Mouse (Mus musculus) MEL (cell line): ENCODE measurements at regions not wholly inside any gene's neighbourhood (a gene's known extent, or its start where the extent isn't known, plus 50 kb on each side); places are given as distances from the start of the nearest gene placed in this dataset.

Experiments used
- DNase-seq: peaks from one replicate; pipeline ENCODE4 v3.0.0; 2011; ENCODE audit warnings: low read depth, low spot score
- H3K27ac ChIP-seq: 2 replicates; pipeline ENCODE4 v1.5.1; 2012; ENCODE audit warnings: low read depth, mild to moderate bottlenecking, control low read depth, low read length, moderate library complexity; ENCODE audit not compliant: control insufficient read depth
- H3K27me3 ChIP-seq, 2 experiments: fragments of 150-350 bp in 1 of 2; sonication (generic) in 1 of 2; 2 replicates each; pipeline ENCODE4 v1.6.1; 2012; ENCODE audit warnings: low read length in 2 of 2, mild to moderate bottlenecking in 2 of 2, improper control_type of control experiment in 1 of 2, moderate library complexity in 1 of 2; ENCODE audit not compliant: insufficient read depth in 2 of 2, control insufficient read depth in 1 of 2
- H3K36me3 ChIP-seq, 2 experiments: 2 replicates each; pipeline ENCODE4 v1.6.1; 2012 to 2014; ENCODE audit warnings: low read length in 2 of 2, improper control_type of control experiment in 1 of 2, inconsistent platforms in 1 of 2, mild to moderate bottlenecking in 1 of 2; ENCODE audit not compliant: insufficient read depth in 2 of 2, control insufficient read depth in 1 of 2
- H3K4me1 ChIP-seq, 2 experiments: fragments of 150-350 bp in 1 of 2; sonication (generic) in 1 of 2; 2 replicates each; pipeline ENCODE4 v1.6.1; 2012; ENCODE audit warnings: low read length in 2 of 2, improper control_type of control experiment in 1 of 2, mild to moderate bottlenecking in 1 of 2; ENCODE audit not compliant: insufficient read depth in 2 of 2, control insufficient read depth in 1 of 2
- H3K4me3 ChIP-seq, 2 experiments: fragments of 150-350 bp in 1 of 2; sonication (generic) in 1 of 2; 2 replicates each; pipeline ENCODE4 v1.5.1; 2012; ENCODE audit warnings: low read depth in 2 of 2, low read length in 2 of 2, mild to moderate bottlenecking in 2 of 2, moderate library complexity in 2 of 2, control low read depth in 1 of 2, improper control_type of control experiment in 1 of 2; ENCODE audit not compliant: control insufficient read depth in 1 of 2, insufficient read depth in 1 of 2
- H3K79me2 ChIP-seq: 2 replicates; pipeline ENCODE4 v1.6.1; 2012; ENCODE audit warnings: mild to moderate bottlenecking, low read length, moderate library complexity; ENCODE audit not compliant: control insufficient read depth, poor library complexity, insufficient read depth
- H3K9ac ChIP-seq: 2 replicates; pipeline ENCODE4 v1.6.1; 2012; ENCODE audit warnings: low read depth, mild to moderate bottlenecking, control low read depth, low read length, moderate library complexity; ENCODE audit not compliant: control insufficient read depth, poor library complexity, severe bottlenecking
- H3K9me3 ChIP-seq: fragments of 150-350 bp; sonication (generic); replicated peaks from 2 replicates; pipeline ENCODE4 v1.6.1; 2012; ENCODE audit warnings: mild to moderate bottlenecking, low read length, improper control_type of control experiment, moderate library complexity; ENCODE audit not compliant: insufficient read depth
- CTCF ChIP-seq, 3 experiments: IDR thresholded peaks in 2 of 3; conservative IDR thresholded peaks in 1 of 3; 2 replicates each; pipeline ENCODE4 v1.5.1; 2011 to 2012; ENCODE audit warnings: low read length in 3 of 3, low read depth in 2 of 3, mild to moderate bottlenecking in 2 of 3, improper control_type of control experiment in 1 of 3, inconsistent platforms in 1 of 3, mixed read lengths in 1 of 3, moderate library complexity in 1 of 3; ENCODE audit not compliant: control insufficient read depth in 1 of 3, insufficient read depth in 1 of 3, poor library complexity in 1 of 3, severe bottlenecking in 1 of 3
- ELF1 ChIP-seq: IDR thresholded peaks from 2 replicates; pipeline ENCODE4 v1.6.1; 2014; ENCODE audit warnings: low read depth, mild to moderate bottlenecking, inconsistent platforms, low read length, improper control_type of control experiment, moderate library complexity
- EP300 ChIP-seq, 2 experiments: IDR thresholded peaks; 2 replicates each; pipeline ENCODE4 v1.6.1; 2011; ENCODE audit warnings: improper control_type of control experiment in 2 of 2, low read length in 2 of 2, low read depth in 1 of 2, mild to moderate bottlenecking in 1 of 2
- ETS1 ChIP-seq: IDR thresholded peaks from 2 replicates; pipeline ENCODE4 v1.6.1; 2012; ENCODE audit warnings: low read depth, mild to moderate bottlenecking, inconsistent platforms, low read length, improper control_type of control experiment, moderate library complexity
- GABPA ChIP-seq: IDR thresholded peaks from 2 replicates; pipeline ENCODE4 v1.6.1; 2012; ENCODE audit warnings: low read depth, mild to moderate bottlenecking, inconsistent platforms, low read length, improper control_type of control experiment, moderate library complexity
- GATA1 ChIP-seq: IDR thresholded peaks from 2 replicates; pipeline ENCODE4 v1.6.1; 2011; ENCODE audit warnings: low read depth, low read length, improper control_type of control experiment
- HCFC1 ChIP-seq: IDR thresholded peaks from 2 replicates; pipeline ENCODE4 v1.6.1; 2012; ENCODE audit warnings: low read depth, mild to moderate bottlenecking, inconsistent platforms, low read length, improper control_type of control experiment, moderate library complexity
- KAT2A ChIP-seq: conservative IDR thresholded peaks from 2 replicates; pipeline ENCODE4 v1.6.1; 2012; ENCODE audit warnings: low read depth, low read length, improper control_type of control experiment, inconsistent platforms
- MAFK ChIP-seq: IDR thresholded peaks from 2 replicates; pipeline ENCODE4 v1.6.1; 2011; ENCODE audit warnings: low read depth, mild to moderate bottlenecking, low read length, improper control_type of control experiment, borderline replicate concordance
- MYC ChIP-seq: IDR thresholded peaks from 2 replicates; pipeline ENCODE4 v1.6.1; 2011; ENCODE audit warnings: low read depth, mild to moderate bottlenecking, low read length, improper control_type of control experiment, moderate library complexity
- NRF1 ChIP-seq: IDR thresholded peaks from 2 replicates; pipeline ENCODE4 v1.6.1; 2014; ENCODE audit warnings: low read depth, mild to moderate bottlenecking, inconsistent platforms, low read length, improper control_type of control experiment, moderate library complexity; ENCODE audit not compliant: poor library complexity, insufficient read depth, severe bottlenecking
- POLR2AphosphoS5 ChIP-seq: IDR thresholded peaks from 2 replicates; pipeline ENCODE4 v1.6.1; 2012; ENCODE audit warnings: low read depth, borderline replicate concordance, mild to moderate bottlenecking, inconsistent platforms, low read length, moderate library complexity, mixed read lengths
- SMC3 ChIP-seq: IDR thresholded peaks from 2 replicates; pipeline ENCODE4 v1.6.1; 2011; ENCODE audit warnings: low read depth, low read length, improper control_type of control experiment
- TBP ChIP-seq: IDR thresholded peaks from 2 replicates; pipeline ENCODE4 v1.8.0; 2011; ENCODE audit warnings: low read depth, low read length, improper control_type of control experiment
- TCF12 ChIP-seq: IDR thresholded peaks from 2 replicates; pipeline ENCODE4 v1.6.1; 2014; ENCODE audit warnings: low read depth, mild to moderate bottlenecking, inconsistent platforms, low read length, improper control_type of control experiment, moderate library complexity
- UBTF ChIP-seq: IDR thresholded peaks from 2 replicates; pipeline ENCODE4 v1.6.1; 2012; ENCODE audit warnings: low read depth, mild to moderate bottlenecking, inconsistent platforms, low read length, improper control_type of control experiment, moderate library complexity, borderline replicate concordance; ENCODE audit not compliant: insufficient read depth
- USF1 ChIP-seq: IDR thresholded peaks from 2 replicates; pipeline ENCODE4 v1.6.1; 2014; ENCODE audit warnings: low read depth, mild to moderate bottlenecking, inconsistent platforms, low read length, improper control_type of control experiment, moderate library complexity
- ZC3H11A ChIP-seq: IDR thresholded peaks from 2 replicates; pipeline ENCODE4 v1.6.1; 2012; ENCODE audit warnings: low read depth, mild to moderate bottlenecking, inconsistent platforms, low read length, improper control_type of control experiment

DNA sequence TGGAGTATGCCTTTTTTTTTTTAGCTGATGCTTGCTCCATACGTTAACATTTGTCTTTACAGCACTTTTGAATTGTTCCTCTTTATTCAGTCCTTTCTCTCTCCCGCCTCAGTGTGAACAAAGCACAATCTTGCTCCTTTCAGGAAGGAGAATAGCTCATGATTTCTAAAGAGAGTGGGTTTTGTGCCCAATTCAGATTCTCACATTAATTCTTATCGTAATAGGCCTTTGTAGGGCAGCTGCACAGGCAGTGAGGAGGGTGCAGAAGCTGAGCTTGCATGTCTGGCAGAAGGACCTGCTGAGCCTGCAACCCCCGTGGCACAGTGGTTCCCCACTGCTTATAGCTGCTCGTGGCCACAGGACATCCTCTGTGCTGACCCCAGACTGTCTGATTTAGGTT is 169.2 kb downstream of the Ackr3 start:
- no peaks in the 10 kb centered on the region for H3K36me3 ChIP-seq
- H3K4me1 ChIP-seq: no peaks in the 10 kb centered on the region
- TF ChIP-seq ELF1 (no peak), GABPA (no peak), ZC3H11A (no peak), GATA1 (no peak), USF1 (no peak)
- H3K27me3 ChIP-seq: no peaks in the 10 kb centered on the region
- no peak overlapping the region for H3K27ac ChIP-seq
- no peak overlapping the region for H3K4me3 ChIP-seq
- no peaks in the 10 kb centered on the region for H3K9me3 ChIP-seq
- no peaks in the 10 kb centered on the region for H3K79me2 ChIP-seq
- H3K9ac ChIP-seq: no peak overlapping the region
- no peak for DNase-seq

DNA sequence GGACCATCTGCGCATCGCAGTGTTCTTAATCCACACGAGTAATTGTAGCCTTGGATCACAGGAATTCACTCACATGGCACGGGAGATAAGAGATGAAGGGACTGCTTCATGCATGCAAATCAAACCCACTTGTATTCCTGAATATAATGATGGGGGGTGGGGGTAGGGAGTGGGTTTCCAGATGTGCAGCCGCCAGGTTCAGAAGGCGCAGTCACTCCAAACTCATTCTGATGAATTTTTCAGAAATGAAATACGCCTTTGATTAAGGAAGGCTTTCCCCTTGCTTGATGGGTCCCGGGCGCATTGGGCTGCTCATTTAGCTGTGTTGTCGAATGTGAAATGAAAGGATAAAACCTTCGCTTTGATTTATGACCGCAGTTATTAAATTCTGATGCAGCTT is 170.7 kb downstream of the Ackr3 start:
- no peak for DNase-seq
- Histone ChIP-seq H3K79me2 (no peaks in the 10 kb centered on the region), H3K36me3 (no peaks in the 10 kb centered on the region), H3K27me3 (no peaks in the 10 kb centered on the region), H3K4me1 (no peaks in the 10 kb centered on the region), H3K4me3 (no peak overlapping the region), H3K9me3 (no peaks in the 10 kb centered on the region), H3K27ac (no peak overlapping the region), H3K9ac (no peak overlapping the region)
- no peak for TF ChIP-seq ETS1
- TF ChIP-seq GABPA: no peak
- TF ChIP-seq MAFK: no peak
- TF ChIP-seq CTCF (IDR thresholded peaks at IDR 0.05 in 2 of 3, conservative IDR thresholded peaks at IDR 0.05 in 1 of 3; ENCODE audit: control insufficient read depth in 1 of 3, insufficient read depth in 1 of 3, low read depth in 2 of 3, low read length in 3 of 3, poor library complexity in 1 of 3, severe bottlenecking in 1 of 3): no peak
- TF ChIP-seq TCF12: no peak
- no peak for TF ChIP-seq TBP
- TF ChIP-seq HCFC1: no peak
- TF ChIP-seq EP300 (IDR thresholded peaks at IDR 0.05; ENCODE audit: low read depth in 1 of 2, low read length in 2 of 2): no peak
- TF ChIP-seq NRF1: no peak
- TF ChIP-seq POLR2AphosphoS5: no peak
- no peak for TF ChIP-seq SMC3
- TF ChIP-seq KAT2A: no peak
- TF ChIP-seq USF1: no peak
- no peak for TF ChIP-seq MYC
- no peak for TF ChIP-seq UBTF
